Mouse (Mus musculus) megakaryocyte, embryonic 14.5 days (primary cell): Measurements from ENCODE around the gene Araf.
"Not testable (repeated sequence)": the region's sequence is repeated elsewhere in the genome, so short reads cannot be mapped to it uniquely, and the experiment has no call there.

ENCODE experiments used
- FLI1 ChIP-seq: IDR thresholded peaks from 2 replicates; pipeline ENCODE4 v1.6.1; 2012; ENCODE audit warnings: low read length, inconsistent platforms, mixed read lengths
- GATA1 ChIP-seq: IDR thresholded peaks from 3 replicates; pipeline ENCODE4 v1.6.1; 2012; ENCODE audit warnings: mixed read lengths, low read length, inconsistent platforms, borderline replicate concordance

DNA sequence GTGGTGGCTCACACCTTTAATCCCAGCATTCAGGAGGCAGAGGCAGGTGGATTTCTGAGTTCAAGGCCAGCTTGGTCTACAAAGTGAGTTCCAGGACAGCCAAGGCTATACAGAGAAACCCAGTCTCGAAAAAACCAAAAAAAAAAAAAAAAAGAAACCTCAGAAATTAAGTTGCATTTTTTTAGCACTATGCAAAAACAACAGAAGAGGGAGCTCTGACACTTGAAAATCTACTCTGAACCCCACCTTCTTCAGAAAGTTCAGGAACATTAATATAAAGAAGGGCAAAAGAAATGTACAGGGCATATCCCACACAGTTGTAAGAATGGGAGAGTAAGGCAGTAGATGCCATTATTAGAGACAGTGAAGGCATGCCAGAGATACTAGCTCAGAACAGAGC lies 6.7 kb downstream of the Araf start:
- not testable (repeated sequence) for TF ChIP-seq GATA1, FLI1
